Mouse (Mus musculus): ENCODE results near the gene Jag2. TPM values are rescaled to one million over a fixed set of nuclear protein-coding genes. Genes with fewer than 3 reads are reported as not detected.
A peak's percentile ranks its signal among the peaks of the same experiment; 100 is the strongest.

The Jag2 gene
- 0.77 and 6.4 TPM in 2 replicates for polyA plus RNA-seq (2011; ENCODE audit: insufficient read depth, insufficient read length, low replicate concordance, missing spikeins)

DNA sequence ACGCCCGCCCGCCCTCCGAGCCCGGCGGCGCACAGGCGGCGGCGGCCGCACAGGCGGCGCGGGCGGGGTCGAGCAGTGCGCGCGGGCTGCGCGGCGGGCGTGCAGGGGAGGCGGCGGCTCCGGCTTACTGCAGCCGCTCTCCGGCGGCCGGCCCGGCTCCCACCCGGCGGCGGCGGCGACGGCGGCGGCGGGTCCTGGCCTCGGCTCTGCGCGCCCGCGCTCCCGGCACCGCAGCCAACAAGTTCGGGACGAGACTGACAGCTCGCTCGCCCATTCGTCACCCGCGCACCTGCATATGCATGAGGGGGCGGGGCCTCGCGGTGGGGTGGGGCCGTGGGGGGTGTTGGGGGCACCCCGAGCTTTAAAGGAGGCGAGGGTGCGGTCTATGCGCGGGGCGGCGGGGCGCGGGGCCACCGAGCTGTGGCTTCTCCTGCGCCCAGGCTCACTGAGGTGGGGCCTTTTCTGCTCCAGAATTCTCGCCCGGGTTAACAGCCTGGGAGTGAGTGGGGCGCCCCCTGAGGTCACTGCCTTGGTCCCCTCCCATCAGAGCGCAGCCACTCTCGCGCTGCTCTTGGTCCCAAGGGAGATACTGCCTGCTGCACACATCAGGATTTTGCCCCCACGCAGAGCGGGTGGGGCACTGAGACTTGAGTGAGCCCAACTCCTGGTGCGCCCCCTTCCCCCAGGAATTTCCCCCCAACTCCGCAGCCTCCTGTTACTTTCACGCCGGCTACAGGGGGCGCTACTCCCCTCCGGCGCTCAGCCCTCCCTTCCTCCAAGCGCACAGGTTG is at the start of gene Jag2:
Jag2 (minus strand) TSS at position 215 of the 791 bp plus-strand sequence.
- no peaks in the 10 kb centered on the region; the same call in 1 of the 2 replicates for H3K4me1 ChIP-seq (ENCODE audit: control insufficient read depth, insufficient read depth, low read length)
- peak; percentile 18; the same call in 1 of the 2 replicates for TF ChIP-seq CTCF (IDR thresholded peaks at IDR 0.05; ENCODE audit: control insufficient read depth, insufficient read depth, low read length)
- TF ChIP-seq POLR2A (IDR thresholded peaks at IDR 0.05; ENCODE audit: borderline replicate concordance, control insufficient read depth, low read depth, low read length), result no peak
- WGBS, result 20% methylated on average over 85 of the region's 85 CpGs
- no peak within 1 kb of the TSS for H3K4me3 ChIP-seq (replicated peaks; ENCODE audit: control insufficient read depth, low read depth, low read length)
- no peak within 1 kb of the TSS; the same call in 1 of the 2 replicates for H3K27ac ChIP-seq (ENCODE audit: control insufficient read depth, insufficient read depth, low read depth, low read length, poor library complexity)

DNA sequence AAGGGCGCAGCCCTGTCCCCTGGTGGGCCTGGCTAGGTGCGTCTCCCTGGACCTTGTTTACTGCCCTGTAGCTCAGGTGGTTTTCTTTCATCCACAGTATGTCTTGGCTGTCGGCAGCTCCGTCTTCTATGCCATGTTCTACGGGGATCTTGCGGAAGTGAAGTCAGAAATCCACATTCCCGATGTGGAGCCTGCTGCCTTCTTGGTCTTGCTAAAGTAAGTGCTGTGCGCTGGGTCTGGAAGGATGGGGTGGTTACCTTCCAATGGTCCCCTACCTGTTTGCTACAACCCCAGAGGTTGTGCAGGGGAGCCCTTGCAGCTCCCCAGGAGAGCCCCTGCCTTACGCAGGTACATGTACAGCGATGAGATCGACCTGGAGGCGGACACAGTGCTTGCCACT is 47.6 kb upstream of the Jag2 start:
- peak overlapping the region; percentile 80 for H3K4me3 ChIP-seq (replicated peaks; ENCODE audit: control insufficient read depth, low read depth, low read length)
- no peak overlapping the region; the same call in 1 of the 2 replicates for H3K27ac ChIP-seq (ENCODE audit: control insufficient read depth, insufficient read depth, low read depth, low read length, poor library complexity)
- TF ChIP-seq CTCF (IDR thresholded peaks at IDR 0.05; ENCODE audit: control insufficient read depth, insufficient read depth, low read length) (no peak), POLR2A (IDR thresholded peaks at IDR 0.05; ENCODE audit: borderline replicate concordance, control insufficient read depth, low read depth, low read length) (no peak)
- 79% methylated on average over 12 of the region's 12 CpGs for WGBS
- H3K4me1 ChIP-seq (ENCODE audit: control insufficient read depth, insufficient read depth, low read length), result no peaks in the 10 kb centered on the region; the same call in 1 of the 2 replicates

GRCm38 (mm10) chr12:112976371-112977073 is 46.9 kb upstream of the Jag2 start, which contains the start of gene Btbd6:
Btbd6 (plus strand) TSS chr12:112976482.
- H3K4me3 ChIP-seq (replicated peaks; ENCODE audit: control insufficient read depth, low read depth, low read length), result peak within 1 kb of the TSS; percentile 80
- peak; percentile 52; the same call in 1 of the 2 replicates for TF ChIP-seq POLR2A (IDR thresholded peaks at IDR 0.05; ENCODE audit: borderline replicate concordance, control insufficient read depth, low read depth, low read length)
- TF ChIP-seq CTCF (IDR thresholded peaks at IDR 0.05; ENCODE audit: control insufficient read depth, insufficient read depth, low read length), result peak; percentile 35; the same call in 1 of the 2 replicates
- H3K27ac ChIP-seq (ENCODE audit: control insufficient read depth, insufficient read depth, low read depth, low read length, poor library complexity), result peak within 1 kb of the TSS; percentile 79
- WGBS, result under 1% methylated on average over 80 of the region's 80 CpGs
- H3K4me1 ChIP-seq (ENCODE audit: control insufficient read depth, insufficient read depth, low read length), result no peaks in the 10 kb centered on the region; the same call in 1 of the 2 replicates

- WGBS, result 90% methylated on average over 9 of the region's 9 CpGs
These were observed 45.2 kb upstream of the Jag2 start for GRCm38 (mm10) chr12:112974736-112975135.

DNA sequence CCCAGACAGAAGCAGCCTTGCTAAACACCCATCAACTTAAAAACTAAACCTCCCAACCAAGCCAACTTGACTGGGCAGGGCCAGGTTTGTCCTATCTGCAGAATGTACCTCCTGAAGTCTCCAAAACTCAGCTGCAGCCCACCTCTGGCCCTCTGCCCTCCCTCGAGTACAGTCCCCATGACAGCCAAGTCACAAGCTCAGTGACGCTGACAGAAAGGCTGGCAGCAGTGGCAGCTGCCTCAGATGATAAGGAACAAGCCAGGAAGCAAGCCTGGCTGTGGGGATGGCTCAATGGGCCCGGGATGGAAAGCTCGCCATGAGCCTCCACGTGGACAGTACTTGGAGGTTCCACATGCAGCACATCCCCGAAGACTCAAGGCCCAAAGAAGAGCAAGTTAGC is 40.0 kb upstream of the Jag2 start:
- Histone ChIP-seq H3K4me1 (ENCODE audit: control insufficient read depth, insufficient read depth, low read length) (no peaks in the 10 kb centered on the region), H3K4me3 (replicated peaks; ENCODE audit: control insufficient read depth, low read depth, low read length) (no peak overlapping the region), H3K27ac (ENCODE audit: control insufficient read depth, insufficient read depth, low read depth, low read length, poor library complexity) (no peak overlapping the region)
- TF ChIP-seq CTCF (IDR thresholded peaks at IDR 0.05; ENCODE audit: control insufficient read depth, insufficient read depth, low read length) (no peak), POLR2A (IDR thresholded peaks at IDR 0.05; ENCODE audit: borderline replicate concordance, control insufficient read depth, low read depth, low read length) (no peak)
- WGBS, result 80% methylated on average over 6 of the region's 6 CpGs

More at GRCm38 (mm10) chr12:112974736-112975135, 45.2 kb upstream of the Jag2 start:
- TF ChIP-seq POLR2A (IDR thresholded peaks at IDR 0.05; ENCODE audit: borderline replicate concordance, control insufficient read depth, low read depth, low read length), result no peak
- no peak for TF ChIP-seq CTCF (IDR thresholded peaks at IDR 0.05; ENCODE audit: control insufficient read depth, insufficient read depth, low read length)
- Histone ChIP-seq H3K4me1 (ENCODE audit: control insufficient read depth, insufficient read depth, low read length) (no peaks in the 10 kb centered on the region; the same call in 1 of the 2 replicates), H3K4me3 (replicated peaks; ENCODE audit: control insufficient read depth, low read depth, low read length) (no peak overlapping the region), H3K27ac (ENCODE audit: control insufficient read depth, insufficient read depth, low read depth, low read length, poor library complexity) (no peak overlapping the region)

GRCm38 (mm10) chr12:112968943-112969342 is 39.4 kb upstream of the Jag2 start:
- TF ChIP-seq POLR2A (IDR thresholded peaks at IDR 0.05; ENCODE audit: borderline replicate concordance, control insufficient read depth, low read depth, low read length) (no peak), CTCF (IDR thresholded peaks at IDR 0.05; ENCODE audit: control insufficient read depth, insufficient read depth, low read length) (no peak)
- WGBS, result 91% methylated on average over 8 of the region's 8 CpGs
- H3K4me1 ChIP-seq (ENCODE audit: control insufficient read depth, insufficient read depth, low read length), result no peaks in the 10 kb centered on the region
- no peak overlapping the region for H3K4me3 ChIP-seq (replicated peaks; ENCODE audit: control insufficient read depth, low read depth, low read length)
- H3K27ac ChIP-seq (ENCODE audit: control insufficient read depth, insufficient read depth, low read depth, low read length, poor library complexity), result no peak overlapping the region

GRCm38 (mm10) chr12:112965783-112966182 is 36.2 kb upstream of the Jag2 start:
- Histone ChIP-seq H3K4me1 (ENCODE audit: control insufficient read depth, insufficient read depth, low read length) (no peaks in the 10 kb centered on the region), H3K27ac (ENCODE audit: control insufficient read depth, insufficient read depth, low read depth, low read length, poor library complexity) (no peak overlapping the region), H3K4me3 (replicated peaks; ENCODE audit: control insufficient read depth, low read depth, low read length) (no peak overlapping the region)
- 93% methylated on average over 13 of the region's 13 CpGs for WGBS
- TF ChIP-seq POLR2A (IDR thresholded peaks at IDR 0.05; ENCODE audit: borderline replicate concordance, control insufficient read depth, low read depth, low read length) (no peak), CTCF (IDR thresholded peaks at IDR 0.05; ENCODE audit: control insufficient read depth, insufficient read depth, low read length) (no peak)

DNA sequence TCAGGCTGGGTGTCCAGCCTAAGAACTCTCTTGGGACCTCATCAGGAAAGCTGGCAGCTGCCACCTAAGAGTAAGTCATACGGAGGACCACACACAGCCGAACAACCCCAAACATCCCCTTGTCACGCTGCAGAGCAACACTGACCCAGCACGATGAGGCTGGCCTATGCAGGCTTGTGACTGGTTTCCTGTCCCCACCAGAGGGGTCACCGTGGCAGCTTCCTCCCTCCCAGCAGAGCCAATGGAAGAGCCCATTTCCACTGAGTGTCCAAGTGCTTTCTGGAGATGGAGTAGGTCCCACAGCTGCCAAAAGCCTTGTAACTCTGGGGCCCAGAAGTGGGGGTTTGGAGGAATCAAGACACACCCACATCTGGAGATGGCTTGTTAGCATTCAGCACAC is 32.3 kb upstream of the Jag2 start:
- H3K4me1 ChIP-seq (ENCODE audit: control insufficient read depth, insufficient read depth, low read length), result no peaks in the 10 kb centered on the region; the same call in 1 of the 2 replicates
- TF ChIP-seq CTCF (IDR thresholded peaks at IDR 0.05; ENCODE audit: control insufficient read depth, insufficient read depth, low read length) (no peak), POLR2A (IDR thresholded peaks at IDR 0.05; ENCODE audit: borderline replicate concordance, control insufficient read depth, low read depth, low read length) (no peak)
- no peak overlapping the region for H3K27ac ChIP-seq (ENCODE audit: control insufficient read depth, insufficient read depth, low read depth, low read length, poor library complexity)
- 88% methylated on average over 5 of the region's 5 CpGs for WGBS
- H3K4me3 ChIP-seq (replicated peaks; ENCODE audit: control insufficient read depth, low read depth, low read length), result no peak overlapping the region
